Mouse (Mus musculus): ENCODE measurements at regions not wholly inside any gene's neighbourhood (a gene's known extent, or its start where the extent isn't known, plus 50 kb on each side); places are given as distances from the start of the nearest gene placed in this dataset.

- 65% methylated on average over 5 of the region's 5 CpGs for WGBS
- no peaks in the 10 kb centered on the region for H3K36me3 ChIP-seq (ENCODE audit: control insufficient read depth, insufficient read depth, low read length)
- DNase-seq (ENCODE audit: extremely low read depth, low read depth, low spot score): no peak
Measured at GRCm38 (mm10) chr13:55974105-55974504, 138.1 kb upstream of the Pitx1 start.

GRCm38 (mm10) chr13:55970687-55971086 is 134.7 kb upstream of the Pitx1 start:
- H3K27me3 ChIP-seq (ENCODE audit: control insufficient read depth, insufficient read depth, low read length): no peaks in the 10 kb centered on the region
- no peaks in the 10 kb centered on the region for H3K36me3 ChIP-seq (ENCODE audit: control insufficient read depth, insufficient read depth, low read length)
- H3K4me1 ChIP-seq (ENCODE audit: control insufficient read depth, insufficient read depth, low read length): no peaks in the 10 kb centered on the region
- TF ChIP-seq POLR2A (IDR thresholded peaks at IDR 0.05; ENCODE audit: extremely low read depth, insufficient read depth, low read length) (no peak), CTCF (IDR thresholded peaks at IDR 0.05; ENCODE audit: low read depth, low read length) (no peak)
- no peak overlapping the region for H3K27ac ChIP-seq (replicated peaks; ENCODE audit: insufficient read depth, low read depth, low read length)
- no peak for DNase-seq (ENCODE audit: extremely low read depth, low read depth, low spot score)
- H3K9ac ChIP-seq (ENCODE audit: low read depth, low read length): no peak overlapping the region
- H3K4me3 ChIP-seq (ENCODE audit: insufficient read depth, low read depth, low read length): no peak overlapping the region
- WGBS: 87% methylated on average over 6 of the region's 6 CpGs
- no peaks in the 10 kb centered on the region for H3K79me2 ChIP-seq (ENCODE audit: control insufficient read depth, insufficient read depth, low read length)

More at GRCm38 (mm10) chr13:55974105-55974504, 138.1 kb upstream of the Pitx1 start:
- Histone ChIP-seq H3K9ac (ENCODE audit: low read depth, low read length) (no peak overlapping the region), H3K27me3 (ENCODE audit: control insufficient read depth, insufficient read depth, low read length) (no peaks in the 10 kb centered on the region), H3K4me3 (ENCODE audit: insufficient read depth, low read depth, low read length) (no peak overlapping the region), H3K79me2 (ENCODE audit: control insufficient read depth, insufficient read depth, low read length) (no peaks in the 10 kb centered on the region), H3K27ac (replicated peaks; ENCODE audit: insufficient read depth, low read depth, low read length) (no peak overlapping the region), H3K4me1 (ENCODE audit: control insufficient read depth, insufficient read depth, low read length) (no peaks in the 10 kb centered on the region)
- no peak for TF ChIP-seq POLR2A (IDR thresholded peaks at IDR 0.05; ENCODE audit: extremely low read depth, insufficient read depth, low read length)
- TF ChIP-seq CTCF (IDR thresholded peaks at IDR 0.05; ENCODE audit: low read depth, low read length): peak; percentile 30; the same call in 1 of the 2 replicates

GRCm38 (mm10) chr13:55969473-55969872 is 133.5 kb upstream of the Pitx1 start:
- no peak overlapping the region for H3K9ac ChIP-seq (ENCODE audit: low read depth, low read length)
- no peaks in the 10 kb centered on the region for H3K36me3 ChIP-seq (ENCODE audit: control insufficient read depth, insufficient read depth, low read length)
- DNase-seq (ENCODE audit: extremely low read depth, low read depth, low spot score): no peak
- 91% methylated on average over 4 of the region's 4 CpGs for WGBS
- TF ChIP-seq POLR2A (IDR thresholded peaks at IDR 0.05; ENCODE audit: extremely low read depth, insufficient read depth, low read length) (no peak), CTCF (IDR thresholded peaks at IDR 0.05; ENCODE audit: low read depth, low read length) (no peak)
- no peak overlapping the region for H3K4me3 ChIP-seq (ENCODE audit: insufficient read depth, low read depth, low read length)
- H3K27me3 ChIP-seq (ENCODE audit: control insufficient read depth, insufficient read depth, low read length): no peaks in the 10 kb centered on the region
- H3K27ac ChIP-seq (replicated peaks; ENCODE audit: insufficient read depth, low read depth, low read length): no peak overlapping the region
- H3K4me1 ChIP-seq (ENCODE audit: control insufficient read depth, insufficient read depth, low read length): no peaks in the 10 kb centered on the region
- no peaks in the 10 kb centered on the region for H3K79me2 ChIP-seq (ENCODE audit: control insufficient read depth, insufficient read depth, low read length)

GRCm38 (mm10) chr13:55967151-55967550 is 131.2 kb upstream of the Pitx1 start:
- H3K4me1 ChIP-seq (ENCODE audit: control insufficient read depth, insufficient read depth, low read length): no peaks in the 10 kb centered on the region
- no peak overlapping the region for H3K4me3 ChIP-seq (ENCODE audit: insufficient read depth, low read depth, low read length)
- H3K9ac ChIP-seq (ENCODE audit: low read depth, low read length): no peak overlapping the region
- 84% methylated on average over 6 of the region's 6 CpGs for WGBS
- no peaks in the 10 kb centered on the region for H3K36me3 ChIP-seq (ENCODE audit: control insufficient read depth, insufficient read depth, low read length)
- no peak overlapping the region for H3K27ac ChIP-seq (replicated peaks; ENCODE audit: insufficient read depth, low read depth, low read length)
- H3K27me3 ChIP-seq (ENCODE audit: control insufficient read depth, insufficient read depth, low read length): no peaks in the 10 kb centered on the region; the same call in 1 of the 2 replicates
- DNase-seq (ENCODE audit: extremely low read depth, low read depth, low spot score): no peak
- H3K79me2 ChIP-seq (ENCODE audit: control insufficient read depth, insufficient read depth, low read length): no peaks in the 10 kb centered on the region
- TF ChIP-seq CTCF (IDR thresholded peaks at IDR 0.05; ENCODE audit: low read depth, low read length) (no peak), POLR2A (IDR thresholded peaks at IDR 0.05; ENCODE audit: extremely low read depth, insufficient read depth, low read length) (no peak)

GRCm38 (mm10) chr13:55963005-55963620 is 127.1 kb upstream of the Pitx1 start:
- no peak overlapping the region for H3K9ac ChIP-seq (ENCODE audit: low read depth, low read length)
- no peaks in the 10 kb centered on the region for H3K79me2 ChIP-seq (ENCODE audit: control insufficient read depth, insufficient read depth, low read length)
- peak; percentile 7 for DNase-seq (ENCODE audit: extremely low read depth, low read depth, low spot score)
- H3K4me3 ChIP-seq (ENCODE audit: insufficient read depth, low read depth, low read length): no peak overlapping the region
- 19% methylated on average over 22 of the region's 22 CpGs for WGBS
- no peak overlapping the region for H3K27ac ChIP-seq (replicated peaks; ENCODE audit: insufficient read depth, low read depth, low read length)
- no peaks in the 10 kb centered on the region for H3K4me1 ChIP-seq (ENCODE audit: control insufficient read depth, insufficient read depth, low read length)
- peak; percentile 89 for TF ChIP-seq CTCF (IDR thresholded peaks at IDR 0.05; ENCODE audit: low read depth, low read length)
- TF ChIP-seq POLR2A (IDR thresholded peaks at IDR 0.05; ENCODE audit: extremely low read depth, insufficient read depth, low read length): no peak
- H3K27me3 ChIP-seq (ENCODE audit: control insufficient read depth, insufficient read depth, low read length): no peaks in the 10 kb centered on the region; the same call in 1 of the 2 replicates
- H3K36me3 ChIP-seq (ENCODE audit: control insufficient read depth, insufficient read depth, low read length): no peaks in the 10 kb centered on the region

GRCm38 (mm10) chr13:55962254-55962866 is 126.4 kb upstream of the Pitx1 start:
- DNase-seq (ENCODE audit: extremely low read depth, low read depth, low spot score): no peak
- no peak overlapping the region for H3K9ac ChIP-seq (ENCODE audit: low read depth, low read length)
- H3K27me3 ChIP-seq (ENCODE audit: control insufficient read depth, insufficient read depth, low read length): no peaks in the 10 kb centered on the region; the same call in 1 of the 2 replicates
- WGBS: 53% methylated on average over 18 of the region's 18 CpGs
- TF ChIP-seq POLR2A (IDR thresholded peaks at IDR 0.05; ENCODE audit: extremely low read depth, insufficient read depth, low read length): no peak
- no peak for TF ChIP-seq CTCF (IDR thresholded peaks at IDR 0.05; ENCODE audit: low read depth, low read length)
- no peaks in the 10 kb centered on the region for H3K36me3 ChIP-seq (ENCODE audit: control insufficient read depth, insufficient read depth, low read length)
- no peak overlapping the region for H3K4me3 ChIP-seq (ENCODE audit: insufficient read depth, low read depth, low read length)
- H3K4me1 ChIP-seq (ENCODE audit: control insufficient read depth, insufficient read depth, low read length): no peaks in the 10 kb centered on the region
- no peaks in the 10 kb centered on the region for H3K79me2 ChIP-seq (ENCODE audit: control insufficient read depth, insufficient read depth, low read length)
- H3K27ac ChIP-seq (replicated peaks; ENCODE audit: insufficient read depth, low read depth, low read length): no peak overlapping the region

Measured in liver, adult 2 months (tissue).